Mouse (Mus musculus): ENCODE results near the gene P2rx7. TPM values are rescaled to one million over a fixed set of nuclear protein-coding genes. Genes with fewer than 3 reads are reported as not detected.

P2rx7 gene
- polyA plus RNA-seq, 1 experiment from 2014 or later: 1.8 TPM

GRCm38 (mm10) chr5:122672298-122672697, 28.6 kb downstream of the P2rx7 start:
- no peaks in the 10 kb centered on the region for H3K36me3 ChIP-seq (ENCODE audit: control insufficient read depth, insufficient read depth, low read length)
- WGBS: 90% methylated on average over 5 of the region's 5 CpGs

GRCm38 (mm10) chr5:122676002-122676401, 32.3 kb downstream of the P2rx7 start:
- WGBS: 84% methylated on average over 8 of the region's 8 CpGs
- no peak for ATAC-seq
- no peak overlapping the region for H3K9ac ChIP-seq (ENCODE audit: low read depth, low read length)
- H3K27me3 ChIP-seq (ENCODE audit: control insufficient read depth, insufficient read depth, low read depth, low read length): no peaks in the 10 kb centered on the region
- H3K36me3 ChIP-seq (ENCODE audit: control insufficient read depth, insufficient read depth, low read length): no peaks in the 10 kb centered on the region
- no peaks in the 10 kb centered on the region for H3K4me1 ChIP-seq (ENCODE audit: control insufficient read depth, insufficient read depth, low read length)
- H3K27ac ChIP-seq (ENCODE audit: low read length): no peak overlapping the region
- no peak overlapping the region for H3K4me3 ChIP-seq (ENCODE audit: low read depth, low read length)
- no peaks in the 10 kb centered on the region for H3K9me3 ChIP-seq (replicated peaks; ENCODE audit: control insufficient read depth, low read length, poor library complexity, severe bottlenecking)
- H3K4me2 ChIP-seq (ENCODE audit: low read length): no peak overlapping the region

More at GRCm38 (mm10) chr5:122672298-122672697, 28.6 kb downstream of the P2rx7 start:
- Histone ChIP-seq H3K9ac (ENCODE audit: low read depth, low read length) (no peak overlapping the region), H3K4me1 (ENCODE audit: control insufficient read depth, insufficient read depth, low read length) (no peaks in the 10 kb centered on the region), H3K4me3 (ENCODE audit: low read depth, low read length) (no peak overlapping the region), H3K27ac (ENCODE audit: low read length) (no peak overlapping the region), H3K9me3 (replicated peaks; ENCODE audit: control insufficient read depth, low read length, poor library complexity, severe bottlenecking) (no peaks in the 10 kb centered on the region), H3K4me2 (ENCODE audit: low read length) (no peak overlapping the region), H3K27me3 (ENCODE audit: control insufficient read depth, insufficient read depth, low read depth, low read length) (no peaks in the 10 kb centered on the region)
- no peak for ATAC-seq

- Histone ChIP-seq H3K9me3 (replicated peaks; ENCODE audit: control insufficient read depth, low read length, poor library complexity, severe bottlenecking) (no peaks in the 10 kb centered on the region), H3K36me3 (ENCODE audit: control insufficient read depth, insufficient read depth, low read length) (no peaks in the 10 kb centered on the region), H3K4me1 (ENCODE audit: control insufficient read depth, insufficient read depth, low read length) (no peaks in the 10 kb centered on the region), H3K4me2 (ENCODE audit: low read length) (no peak overlapping the region), H3K9ac (ENCODE audit: low read depth, low read length) (no peak overlapping the region), H3K27ac (ENCODE audit: low read length) (no peak overlapping the region), H3K4me3 (ENCODE audit: low read depth, low read length) (no peak overlapping the region), H3K27me3 (ENCODE audit: control insufficient read depth, insufficient read depth, low read depth, low read length) (no peaks in the 10 kb centered on the region)
- WGBS: 93% methylated on average over 9 of the region's 9 CpGs
- no peak for ATAC-seq
These were observed 34.3 kb downstream of the P2rx7 start for GRCm38 (mm10) chr5:122677983-122678382.

- Histone ChIP-seq H3K36me3 (ENCODE audit: control insufficient read depth, insufficient read depth, low read length) (no peaks in the 10 kb centered on the region), H3K9me3 (replicated peaks; ENCODE audit: control insufficient read depth, low read length, poor library complexity, severe bottlenecking) (no peaks in the 10 kb centered on the region), H3K4me1 (ENCODE audit: control insufficient read depth, insufficient read depth, low read length) (no peaks in the 10 kb centered on the region), H3K9ac (ENCODE audit: low read depth, low read length) (no peak overlapping the region), H3K4me3 (ENCODE audit: low read depth, low read length) (no peak overlapping the region), H3K27ac (ENCODE audit: low read length) (no peak overlapping the region), H3K27me3 (ENCODE audit: control insufficient read depth, insufficient read depth, low read depth, low read length) (no peaks in the 10 kb centered on the region), H3K4me2 (ENCODE audit: low read length) (no peak overlapping the region)
- 86% methylated on average over 8 of the region's 8 CpGs for WGBS
- ATAC-seq: no peak
These were observed 36.2 kb downstream of the P2rx7 start for GRCm38 (mm10) chr5:122679881-122680280.

DNA sequence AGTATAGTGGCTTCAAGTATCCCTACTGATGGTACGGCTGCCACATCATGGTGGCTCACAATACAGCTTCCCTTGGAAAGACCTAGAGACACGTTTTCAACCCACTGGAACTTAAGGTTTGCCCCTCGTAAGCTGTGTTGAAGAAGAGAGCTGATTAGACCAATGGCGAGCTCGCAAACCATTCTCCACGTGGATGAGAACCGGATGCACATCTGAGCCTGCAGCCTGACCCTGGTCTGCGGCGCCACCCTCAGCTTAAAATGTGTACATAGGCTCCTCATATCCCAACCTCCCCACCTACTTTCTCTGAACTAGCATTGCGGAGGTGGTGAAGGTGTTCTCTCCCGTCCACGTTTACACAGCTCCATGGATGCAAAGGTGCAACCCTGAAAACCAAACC, 37.6 kb downstream of the P2rx7 start:
- Histone ChIP-seq H3K36me3 (ENCODE audit: control insufficient read depth, insufficient read depth, low read length) (no peaks in the 10 kb centered on the region), H3K27me3 (ENCODE audit: control insufficient read depth, insufficient read depth, low read depth, low read length) (no peaks in the 10 kb centered on the region), H3K9ac (ENCODE audit: low read depth, low read length) (no peak overlapping the region), H3K27ac (ENCODE audit: low read length) (no peak overlapping the region), H3K4me3 (ENCODE audit: low read depth, low read length) (no peak overlapping the region), H3K4me2 (ENCODE audit: low read length) (no peak overlapping the region), H3K9me3 (replicated peaks; ENCODE audit: control insufficient read depth, low read length, poor library complexity, severe bottlenecking) (no peaks in the 10 kb centered on the region), H3K4me1 (ENCODE audit: control insufficient read depth, insufficient read depth, low read length) (no peaks in the 10 kb centered on the region)
- ATAC-seq: no peak
- WGBS: 88% methylated on average over 12 of the region's 12 CpGs

- Histone ChIP-seq H3K9ac (ENCODE audit: low read depth, low read length) (no peak overlapping the region), H3K4me1 (ENCODE audit: control insufficient read depth, insufficient read depth, low read length) (no peaks in the 10 kb centered on the region), H3K4me2 (ENCODE audit: low read length) (no peak overlapping the region), H3K9me3 (replicated peaks; ENCODE audit: control insufficient read depth, low read length, poor library complexity, severe bottlenecking) (no peaks in the 10 kb centered on the region), H3K36me3 (ENCODE audit: control insufficient read depth, insufficient read depth, low read length) (no peaks in the 10 kb centered on the region), H3K27ac (ENCODE audit: low read length) (no peak overlapping the region), H3K4me3 (ENCODE audit: low read depth, low read length) (no peak overlapping the region), H3K27me3 (ENCODE audit: control insufficient read depth, insufficient read depth, low read depth, low read length) (no peaks in the 10 kb centered on the region)
- ATAC-seq: no peak
- 81% methylated on average over 10 of the region's 10 CpGs for WGBS
These were observed 40.2 kb downstream of the P2rx7 start for GRCm38 (mm10) chr5:122683926-122684325.

DNA sequence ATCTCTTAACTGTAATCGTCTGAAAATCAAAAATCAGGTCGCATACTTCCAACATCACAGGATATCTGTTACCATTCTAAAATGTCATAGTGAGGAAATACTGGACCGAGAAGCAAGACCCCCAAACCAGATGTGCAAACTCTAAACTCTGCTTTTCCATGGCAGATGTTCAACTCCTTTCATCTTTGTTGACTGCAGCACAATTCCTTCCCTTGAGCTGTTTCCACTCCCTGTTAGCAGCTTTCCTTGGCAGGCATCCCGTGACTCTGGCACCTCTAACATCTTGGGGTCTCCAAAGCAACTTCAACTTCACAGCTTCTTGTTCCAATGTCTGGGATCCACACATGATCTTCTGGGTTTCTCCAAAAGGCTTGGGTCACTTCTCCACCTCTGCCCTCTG, 43.7 kb downstream of the P2rx7 start:
- H3K27ac ChIP-seq (ENCODE audit: low read length): no peak overlapping the region

GRCm38 (mm10) chr5:122689153-122689552, 45.4 kb downstream of the P2rx7 start:
- H3K4me3 ChIP-seq (ENCODE audit: low read depth, low read length): no peak overlapping the region
- no peak for ATAC-seq
- H3K4me1 ChIP-seq (ENCODE audit: control insufficient read depth, insufficient read depth, low read length): peaks cover 4% of the 10 kb centered on the region
- no peak overlapping the region for H3K4me2 ChIP-seq (ENCODE audit: low read length)
- no peak overlapping the region for H3K9ac ChIP-seq (ENCODE audit: low read depth, low read length)
- no peaks in the 10 kb centered on the region for H3K9me3 ChIP-seq (replicated peaks; ENCODE audit: control insufficient read depth, low read length, poor library complexity, severe bottlenecking)
- no peaks in the 10 kb centered on the region for H3K27me3 ChIP-seq (ENCODE audit: control insufficient read depth, insufficient read depth, low read depth, low read length)
- WGBS: 91% methylated on average over 7 of the region's 7 CpGs
- H3K36me3 ChIP-seq (ENCODE audit: control insufficient read depth, insufficient read depth, low read length): no peaks in the 10 kb centered on the region
- no peak overlapping the region for H3K27ac ChIP-seq (ENCODE audit: low read length)

More for the DNA sequence above, 43.7 kb downstream of the P2rx7 start:
- ATAC-seq: no peak
- no peaks in the 10 kb centered on the region for H3K27me3 ChIP-seq (ENCODE audit: control insufficient read depth, insufficient read depth, low read depth, low read length)
- no peaks in the 10 kb centered on the region for H3K9me3 ChIP-seq (replicated peaks; ENCODE audit: control insufficient read depth, low read length, poor library complexity, severe bottlenecking)
- no peaks in the 10 kb centered on the region for H3K36me3 ChIP-seq (ENCODE audit: control insufficient read depth, insufficient read depth, low read length)
- no peak overlapping the region for H3K4me2 ChIP-seq (ENCODE audit: low read length)
- no peak overlapping the region for H3K4me3 ChIP-seq (ENCODE audit: low read depth, low read length)
- no peak overlapping the region for H3K9ac ChIP-seq (ENCODE audit: low read depth, low read length)
- no peaks in the 10 kb centered on the region for H3K4me1 ChIP-seq (ENCODE audit: control insufficient read depth, insufficient read depth, low read length)
- 86% methylated on average over 4 of the region's 4 CpGs for WGBS

GRCm38 (mm10) chr5:122690486-122690885, 46.8 kb downstream of the P2rx7 start:
- Histone ChIP-seq H3K4me3 (ENCODE audit: low read depth, low read length) (no peak overlapping the region), H3K36me3 (ENCODE audit: control insufficient read depth, insufficient read depth, low read length) (no peaks in the 10 kb centered on the region), H3K4me1 (ENCODE audit: control insufficient read depth, insufficient read depth, low read length) (peaks cover 4% of the 10 kb centered on the region), H3K27ac (ENCODE audit: low read length) (no peak overlapping the region), H3K4me2 (ENCODE audit: low read length) (no peak overlapping the region), H3K9me3 (replicated peaks; ENCODE audit: control insufficient read depth, low read length, poor library complexity, severe bottlenecking) (no peaks in the 10 kb centered on the region), H3K27me3 (ENCODE audit: control insufficient read depth, insufficient read depth, low read depth, low read length) (no peaks in the 10 kb centered on the region), H3K9ac (ENCODE audit: low read depth, low read length) (no peak overlapping the region)
- ATAC-seq: no peak
- WGBS: 60% methylated on average over 6 of the region's 6 CpGs

Data from midbrain, embryonic 16.5 days (tissue).